Mouse (Mus musculus) heart, embryonic 14.5 days (tissue): Measurements from ENCODE around the gene Fam57a. TPM values are rescaled to one million over a fixed set of nuclear protein-coding genes. Genes with fewer than 3 reads are reported as not detected.
A peak's percentile ranks its signal among the peaks of the same experiment; 100 is the strongest.
"Not testable (repeated sequence)": the region's sequence is repeated elsewhere in the genome, so short reads cannot be mapped to it uniquely, and the experiment has no call there.

ENCODE experiments used
- ATAC-seq: fragments of 200-750 bp; cut with Nextera tagmentation; 2 replicates; pipeline ENCODE4 v1.8.0; 2017; ENCODE audit warnings: low read depth, moderate TSS enrichment; ENCODE audit not compliant: insufficient number of reproducible peaks, insufficient read depth, low FRiP score
- H3K27ac ChIP-seq, 2 experiments: fragments of 200-500 bp in 1 of 2; fragments of 300-500 bp in 1 of 2; sonication (generic) in 1 of 2; replicated peaks in 1 of 2; 2 replicates each; pipeline ENCODE4 v1.5.1; 2012 to 2014; ENCODE audit warnings: low read depth in 2 of 2, low read length in 2 of 2, control low read depth in 1 of 2, mild to moderate bottlenecking in 1 of 2, mixed read lengths in 1 of 2; ENCODE audit not compliant: control insufficient read depth in 1 of 2, insufficient read depth in 1 of 2
- H3K27me3 ChIP-seq: fragments of 300-500 bp; sonication (generic); 2 replicates; pipeline ENCODE4 v1.6.1; 2014; ENCODE audit warnings: mild to moderate bottlenecking, low read length, control low read depth; ENCODE audit not compliant: control insufficient read depth, insufficient read depth
- H3K36me3 ChIP-seq: fragments of 300-500 bp; sonication (generic); 2 replicates; pipeline ENCODE4 v1.6.1; 2014; ENCODE audit warnings: mild to moderate bottlenecking, control low read depth, low read length, mixed read lengths; ENCODE audit not compliant: control insufficient read depth, insufficient read depth
- H3K4me1 ChIP-seq, 2 experiments: fragments of 200-500 bp in 1 of 2; fragments of 300-500 bp in 1 of 2; sonication (generic) in 1 of 2; 2 replicates each; pipeline ENCODE4 v1.6.1; 2012 to 2014; ENCODE audit warnings: low read length in 2 of 2, control low read depth in 1 of 2, mixed read lengths in 1 of 2; ENCODE audit not compliant: control insufficient read depth in 2 of 2, insufficient read depth in 2 of 2
- H3K4me2 ChIP-seq: fragments of 300-500 bp; sonication (generic); 2 replicates; pipeline ENCODE4 v1.6.1; 2014; ENCODE audit warnings: mild to moderate bottlenecking, low read length
- H3K4me3 ChIP-seq, 2 experiments: fragments of 200-500 bp in 1 of 2; fragments of 300-500 bp in 1 of 2; sonication (generic) in 1 of 2; 2 replicates each; pipeline ENCODE4 v1.5.1; 2012 to 2014; ENCODE audit warnings: low read length in 2 of 2, mild to moderate bottlenecking in 2 of 2, control low read depth in 1 of 2, low read depth in 1 of 2, moderate library complexity in 1 of 2; ENCODE audit not compliant: control insufficient read depth in 1 of 2, insufficient read depth in 1 of 2
- H3K9ac ChIP-seq: fragments of 300-500 bp; sonication (generic); 2 replicates; pipeline ENCODE4 v1.6.1; 2014; ENCODE audit warnings: mild to moderate bottlenecking, low read length
- H3K9me3 ChIP-seq: fragments of 300-500 bp; sonication (generic); 2 replicates; pipeline ENCODE4 v1.6.1; 2016; ENCODE audit warnings: low read length, control low read depth; ENCODE audit not compliant: control insufficient read depth
- WGBS: fragments of 180-500 bp; shearing (Covaris S2); extraction: QIAGEN DNeasy Blood & Tissue Kit; methylation state at CpG from one replicate; pipeline ENCODE4 v1.1.7; 2014; 5-methylcytosine and 5-hydroxymethylcytosine counted together
- polyA plus RNA-seq: library from polyadenylated mRNA; unstranded; fragments of >200 nt; fragmentation: Nextera tagmentation; extraction: Ambion mirVana; gene quantifications from 2 replicates; pipeline ENCODE4 v1.2.1, GENCODE M21; 2014

The Fam57a gene
- polyA plus RNA-seq, 1 experiment from 2014 or later = 23.1 TPM

DNA sequence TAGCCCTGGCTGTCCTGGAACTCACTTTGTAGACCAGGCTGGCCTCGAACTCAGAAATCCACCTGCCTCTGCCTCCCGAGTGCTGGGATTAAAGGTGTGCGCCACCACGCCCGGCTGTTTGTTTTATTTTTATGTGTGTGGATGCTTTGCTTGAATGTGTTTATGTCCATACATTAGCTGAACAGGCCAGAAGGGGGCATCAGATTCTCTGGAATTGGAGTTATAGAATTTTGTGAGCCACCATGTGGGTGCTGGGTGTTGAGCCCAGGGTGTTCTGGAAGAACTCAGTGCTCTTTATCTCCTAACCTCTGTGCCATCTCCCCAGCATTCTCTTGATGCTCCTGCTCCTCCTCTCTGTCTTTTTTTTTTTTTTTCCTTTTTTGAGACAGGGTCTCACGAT, 7.4 kb downstream of the Fam57a start:
- Histone ChIP-seq H3K36me3 (no peaks in the 10 kb centered on the region), H3K9me3 (no peaks in the 10 kb centered on the region), H3K27ac (no peak overlapping the region), H3K4me2 (no peak overlapping the region), H3K27me3 (no peaks in the 10 kb centered on the region), H3K4me3 (no peak overlapping the region), H3K9ac (no peak overlapping the region), H3K4me1 (no peaks in the 10 kb centered on the region)
- WGBS = 84% methylated on average over 6 of the region's 6 CpGs
- no peak for ATAC-seq

DNA sequence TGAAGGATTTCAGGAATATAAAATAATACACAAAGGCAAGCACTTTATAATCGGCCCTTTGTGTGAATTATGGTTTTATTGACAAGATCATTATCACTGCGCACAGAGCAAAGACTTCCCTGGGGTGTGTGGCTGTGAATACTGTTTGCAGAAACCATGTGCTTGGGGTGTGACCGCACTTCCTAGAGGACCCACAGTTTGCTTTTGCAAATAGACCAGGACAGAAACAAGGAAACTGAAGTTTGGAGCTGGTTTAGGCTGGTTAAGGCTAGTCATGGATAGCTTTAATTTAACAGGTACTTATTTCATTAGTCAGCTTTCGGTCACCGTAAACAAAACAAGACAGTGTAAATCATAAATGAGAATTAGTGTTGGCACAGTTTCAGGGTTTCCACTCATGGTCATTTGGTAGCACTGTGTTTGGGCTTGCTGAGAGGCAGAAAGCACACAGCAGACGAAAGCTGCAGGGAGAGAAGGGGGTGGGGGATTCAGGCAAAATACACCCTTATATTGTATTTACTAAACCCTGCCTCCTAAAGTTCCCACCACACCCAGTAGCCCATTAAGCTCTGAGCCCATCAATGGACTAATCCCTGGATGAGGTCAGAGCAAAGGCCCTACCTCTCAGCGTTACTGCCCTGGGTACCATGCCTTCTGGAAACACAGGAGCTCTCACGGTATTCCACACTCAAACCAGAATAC, 17.0 kb downstream of the Fam57a start:
- peaks cover 4% of the 10 kb centered on the region; the same call in 1 of the 2 replicates for H3K27me3 ChIP-seq
- ATAC-seq = no peak
- no peak overlapping the region for H3K9ac ChIP-seq
- no peaks in the 10 kb centered on the region for H3K36me3 ChIP-seq
- H3K4me2 ChIP-seq = peak overlapping the region; percentile 2; the same call in 1 of the 2 replicates
- no peak overlapping the region for H3K4me3 ChIP-seq
- H3K4me1 ChIP-seq = peaks cover 2 to 4% of the 10 kb centered on the region in 2 experiments; a peak in 1 of 4 replicates
- 70% methylated on average over 8 of the region's 8 CpGs for WGBS
- no peak overlapping the region for H3K27ac ChIP-seq
- H3K9me3 ChIP-seq = no peaks in the 10 kb centered on the region

DNA sequence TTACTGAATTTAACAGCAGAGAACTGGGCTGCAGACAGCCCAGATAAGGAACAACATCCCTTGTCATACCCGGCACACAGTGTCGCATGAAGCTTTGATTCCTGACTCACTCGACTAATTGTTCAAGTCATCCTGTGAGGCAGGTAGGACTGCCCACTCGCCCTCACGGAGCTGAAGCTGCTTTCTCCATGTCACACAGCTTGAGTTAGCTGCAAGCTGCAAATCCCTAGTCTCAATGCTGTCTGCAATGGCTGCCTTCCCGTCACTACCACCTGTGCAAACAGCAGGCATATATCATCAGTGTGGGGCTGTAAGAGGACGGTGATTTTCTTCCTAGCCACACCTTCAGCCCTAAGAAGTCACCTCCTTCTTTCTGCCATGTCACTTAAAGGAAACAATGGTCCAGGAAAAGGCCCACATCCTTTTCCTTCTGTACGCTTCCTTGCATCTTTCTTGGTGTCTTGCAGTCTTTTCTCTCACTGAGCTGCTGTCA, 17.6 kb downstream of the Fam57a start:
- WGBS = 34% methylated on average over 8 of the region's 8 CpGs
- ATAC-seq = no peak

GRCm38 (mm10) chr11:76201761-76202674, 22.5 kb downstream of the Fam57a start:
- Histone ChIP-seq H3K36me3 (peaks cover 29% of the 10 kb centered on the region), H3K9me3 (no peaks in the 10 kb centered on the region), H3K27me3 (peaks cover 4% of the 10 kb centered on the region; the same call in 1 of the 2 replicates), H3K9ac (peak overlapping the region; percentile 85), H3K4me3 (peak overlapping the region; percentile 79 to 90), H3K4me2 (peak overlapping the region; percentile 95), H3K27ac (peak overlapping the region; percentile 43 to 64; a peak in 2 of 4 replicates), H3K4me1 (peaks cover 3 to 6% of the 10 kb centered on the region in 2 experiments; a peak in 2 of 4 replicates)
- ATAC-seq = peak; percentile 99
- under 1% methylated on average over 88 of the region's 90 CpGs for WGBS

More for the DNA sequence above, 17.6 kb downstream of the Fam57a start:
- Histone ChIP-seq H3K9me3 (no peaks in the 10 kb centered on the region), H3K27me3 (peaks cover 4% of the 10 kb centered on the region; the same call in 1 of the 2 replicates), H3K4me2 (peak overlapping the region; percentile 2; the same call in 1 of the 2 replicates), H3K4me1 (peaks cover 2 to 6% of the 10 kb centered on the region in 2 experiments; a peak in 1 of 4 replicates), H3K4me3 (no peak overlapping the region), H3K36me3 (no peaks in the 10 kb centered on the region), H3K9ac (no peak overlapping the region), H3K27ac (no peak overlapping the region)

DNA sequence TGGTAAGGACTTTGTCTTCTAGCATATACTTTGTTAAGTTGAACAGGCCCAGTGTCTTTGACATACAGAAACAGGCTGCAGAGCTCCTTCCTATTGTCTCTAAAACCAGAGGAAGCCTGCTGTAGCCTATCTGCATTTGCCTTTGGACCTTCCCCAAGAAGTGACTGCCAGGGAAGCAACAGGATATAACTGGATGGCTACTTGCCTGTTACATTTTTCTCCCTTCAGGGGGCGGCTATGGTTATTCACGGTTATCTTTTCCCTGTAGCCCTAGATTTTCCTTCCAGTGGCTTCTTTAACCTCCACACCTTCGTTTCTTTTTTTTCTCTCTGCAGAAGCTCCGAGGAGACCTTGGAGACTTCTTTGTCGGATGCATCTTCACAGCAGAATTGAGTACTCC, 27.3 kb downstream of the Fam57a start:
- H3K27ac ChIP-seq = peak overlapping the region in 1 of 2 experiments; percentile 28; a peak in 1 of 4 replicates
- 69% methylated on average over 5 of the region's 5 CpGs for WGBS
- H3K9ac ChIP-seq = no peak overlapping the region
- H3K4me3 ChIP-seq = no peak overlapping the region
- H3K4me1 ChIP-seq = peaks cover 0 to 3% of the 10 kb centered on the region in 2 experiments; a peak in 1 of 4 replicates
- no peak overlapping the region for H3K4me2 ChIP-seq
- peaks cover 64% of the 10 kb centered on the region for H3K36me3 ChIP-seq
- no peak for ATAC-seq
- H3K9me3 ChIP-seq = no peaks in the 10 kb centered on the region
- H3K27me3 ChIP-seq = no peaks in the 10 kb centered on the region

GRCm38 (mm10) chr11:76210228-76210985, 30.9 kb downstream of the Fam57a start:
- no peak for ATAC-seq
- no peaks in the 10 kb centered on the region for H3K27me3 ChIP-seq
- H3K36me3 ChIP-seq = peaks cover 77% of the 10 kb centered on the region
- no peak overlapping the region for H3K27ac ChIP-seq
- H3K4me3 ChIP-seq = no peak overlapping the region
- H3K4me2 ChIP-seq = no peak overlapping the region
- no peaks in the 10 kb centered on the region for H3K4me1 ChIP-seq
- no peak overlapping the region for H3K9ac ChIP-seq
- no peaks in the 10 kb centered on the region for H3K9me3 ChIP-seq
- WGBS = 79% methylated on average over 13 of the region's 13 CpGs

DNA sequence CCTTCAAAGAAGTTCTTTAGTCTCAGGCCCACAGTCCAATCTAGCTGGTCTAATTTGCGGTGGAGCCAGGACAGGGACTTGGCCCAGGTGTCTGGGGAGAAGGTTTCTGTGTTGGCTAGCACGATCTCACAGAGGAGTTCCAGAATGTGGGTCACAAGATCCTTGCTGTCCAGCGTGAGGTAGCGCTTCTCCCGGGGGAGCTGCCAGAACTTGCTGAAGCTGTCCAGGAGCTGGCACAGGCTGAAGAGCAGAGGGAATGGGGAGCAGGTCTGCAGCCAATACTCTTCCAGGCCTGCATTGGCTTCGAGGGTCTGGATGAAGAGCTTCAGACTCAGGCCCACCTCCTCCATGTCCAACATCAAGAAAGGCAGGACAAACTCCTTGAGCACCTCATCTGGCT, 32.1 kb downstream of the Fam57a start:
- H3K27ac ChIP-seq, H3K9me3 ChIP-seq, H3K27me3 ChIP-seq, H3K4me2 ChIP-seq, H3K4me3 ChIP-seq, H3K4me1 ChIP-seq, H3K9ac ChIP-seq, ATAC-seq: not testable (repeated sequence)
- H3K36me3 ChIP-seq = peaks cover 65% of the 10 kb centered on the region
- WGBS = 82% methylated on average over 3 of the region's 6 CpGs
